Mouse (Mus musculus): Measurements from ENCODE around the gene Fam221b.

DNA sequence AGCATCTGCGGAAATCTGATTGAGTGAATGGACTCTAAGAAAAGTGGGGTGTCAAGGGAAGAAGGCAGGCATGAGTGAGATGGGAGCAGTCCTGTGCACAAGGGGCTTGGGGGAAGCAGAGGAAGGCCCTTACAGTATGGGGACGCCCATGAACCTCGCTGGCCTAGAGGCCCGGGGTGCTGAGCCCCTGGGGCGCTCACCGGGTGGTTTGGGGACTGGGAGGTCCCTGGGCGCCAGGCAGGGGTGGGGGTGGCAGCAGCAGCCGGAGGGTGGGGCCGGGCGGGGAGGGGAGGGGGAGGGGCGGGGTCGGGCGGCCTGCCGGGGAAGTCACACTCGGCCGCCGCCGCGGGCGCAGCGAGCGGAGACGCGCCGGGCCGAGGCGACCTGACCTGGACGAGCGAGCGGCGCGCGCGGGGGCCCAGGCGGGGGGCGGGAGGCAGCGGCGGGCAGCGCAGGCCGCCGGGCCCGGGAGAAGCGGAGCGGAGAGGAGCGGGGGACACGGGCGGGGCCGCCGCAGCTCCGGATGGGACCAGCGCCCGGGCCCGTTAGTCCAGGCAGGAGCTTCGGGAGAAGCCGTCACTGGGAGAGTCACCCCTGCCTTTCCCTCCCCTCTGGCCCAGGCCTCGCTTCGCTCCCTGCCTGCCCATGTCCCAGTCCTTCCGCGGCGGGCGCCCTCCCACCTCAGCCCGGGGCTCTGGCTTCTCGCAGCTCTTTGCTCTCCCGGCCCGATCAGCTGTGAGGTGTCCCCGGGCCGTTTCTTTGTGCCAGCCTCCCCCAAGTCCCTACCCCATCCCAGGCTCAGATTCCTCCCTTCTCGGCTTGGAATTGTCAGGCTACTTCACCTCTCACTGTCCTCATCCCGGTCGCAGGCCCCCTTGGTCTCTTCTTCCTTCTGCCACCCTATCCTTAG lies 37.6 kb downstream of the Fam221b start, which contains the start of gene Npr2:
- TF ChIP-seq CTCF (IDR thresholded peaks at IDR 0.05; ENCODE audit: control insufficient read depth, insufficient read depth, low read length) (no peak), POLR2A (IDR thresholded peaks at IDR 0.05; ENCODE audit: borderline replicate concordance, control insufficient read depth, low read depth, low read length) (no peak)

Data from bone marrow, adult 2 months (tissue).